Mouse (Mus musculus) bone marrow macrophage, adult 2 months (primary cell): ENCODE measurements around the gene Lnpk. TPM values are rescaled to one million over a fixed set of nuclear protein-coding genes. Genes with fewer than 3 reads are reported as not detected.

ENCODE experiments used
- H3K27ac ChIP-seq: 2 replicates; pipeline ENCODE4 v1.5.1; 2012; ENCODE audit warnings: low read depth, low read length; ENCODE audit not compliant: insufficient read depth
- H3K4me1 ChIP-seq: 2 replicates; pipeline ENCODE4 v1.6.1; 2012; ENCODE audit warnings: low read length; ENCODE audit not compliant: control insufficient read depth, insufficient read depth
- H3K4me3 ChIP-seq: 2 replicates; pipeline ENCODE4 v1.5.1; 2012; ENCODE audit warnings: mild to moderate bottlenecking, low read length, moderate library complexity; ENCODE audit not compliant: insufficient read depth
- CTCF ChIP-seq: IDR thresholded peaks from 2 replicates; pipeline ENCODE4 v1.5.1; 2012; ENCODE audit warnings: low read depth, mild to moderate bottlenecking, low read length, moderate library complexity
- POLR2A ChIP-seq: IDR thresholded peaks from 2 replicates; pipeline ENCODE4 v1.6.1; 2012; ENCODE audit warnings: mild to moderate bottlenecking, low read depth, low read length, borderline replicate concordance
- polyA plus RNA-seq: library from polyadenylated mRNA; stranded (reverse); fragments of >200 nt; gene quantifications from 2 replicates; pipeline ENCODE4 v1.2.4, GENCODE M21; 2012; ENCODE audit not compliant: missing spikeins, insufficient read depth, insufficient read length

Lnpk gene
- polyA plus RNA-seq, 1 experiment: 12.7 TPM

- TF ChIP-seq POLR2A (no peak), CTCF (no peak)
- Histone ChIP-seq H3K4me1 (no peaks in the 10 kb centered on the region), H3K27ac (no peak overlapping the region), H3K4me3 (no peak overlapping the region)
These were observed 72.8 kb downstream of the Lnpk start for GRCm38 (mm10) chr2:74506439-74506838.

- Histone ChIP-seq H3K4me1 (no peaks in the 10 kb centered on the region), H3K4me3 (no peak overlapping the region), H3K27ac (no peak overlapping the region)
- no peak for TF ChIP-seq CTCF
- TF ChIP-seq POLR2A: no peak
These were observed 78.9 kb downstream of the Lnpk start for GRCm38 (mm10) chr2:74500307-74500706.

GRCm38 (mm10) chr2:74497851-74498250 is 81.4 kb downstream of the Lnpk start:
- H3K4me3 ChIP-seq: no peak overlapping the region
- H3K27ac ChIP-seq: no peak overlapping the region
- no peaks in the 10 kb centered on the region for H3K4me1 ChIP-seq
- TF ChIP-seq CTCF (no peak), POLR2A (no peak)

- Histone ChIP-seq H3K27ac (no peak overlapping the region), H3K4me1 (no peaks in the 10 kb centered on the region), H3K4me3 (no peak overlapping the region)
- no peak for TF ChIP-seq POLR2A
- no peak for TF ChIP-seq CTCF
These were observed 87.8 kb downstream of the Lnpk start for GRCm38 (mm10) chr2:74491426-74491825.

GRCm38 (mm10) chr2:74490186-74490585 is 89.0 kb downstream of the Lnpk start:
- TF ChIP-seq POLR2A (no peak), CTCF (no peak)
- Histone ChIP-seq H3K4me3 (no peak overlapping the region), H3K4me1 (no peaks in the 10 kb centered on the region), H3K27ac (no peak overlapping the region)

- no peaks in the 10 kb centered on the region for H3K4me1 ChIP-seq
- no peak overlapping the region for H3K27ac ChIP-seq
- TF ChIP-seq POLR2A (no peak), CTCF (no peak)
- H3K4me3 ChIP-seq: no peak overlapping the region
These were observed 90.8 kb downstream of the Lnpk start for GRCm38 (mm10) chr2:74488443-74488842.

GRCm38 (mm10) chr2:74482651-74483050 is 96.6 kb downstream of the Lnpk start:
- TF ChIP-seq CTCF (no peak), POLR2A (no peak)
- no peak overlapping the region for H3K27ac ChIP-seq
- no peak overlapping the region for H3K4me3 ChIP-seq
- no peaks in the 10 kb centered on the region for H3K4me1 ChIP-seq

GRCm38 (mm10) chr2:74482086-74482485 is 97.1 kb downstream of the Lnpk start:
- H3K4me1 ChIP-seq: no peaks in the 10 kb centered on the region
- H3K27ac ChIP-seq: no peak overlapping the region
- no peak overlapping the region for H3K4me3 ChIP-seq
- TF ChIP-seq POLR2A: no peak
- no peak for TF ChIP-seq CTCF

Other genes with a start within 250 kb of the Lnpk start
- gene Evx2, start 80.1 kb upstream of the Lnpk start, polyA plus RNA-seq: not detected in 2 replicates
- gene Hoxd13, start 88.9 kb upstream of the Lnpk start, polyA plus RNA-seq: not detected in 2 replicates
- not detected in 2 replicates for gene Hoxd12, start 95.6 kb upstream of the Lnpk start, polyA plus RNA-seq
- gene Hoxd11, start 100.1 kb upstream of the Lnpk start, polyA plus RNA-seq: not detected in 2 replicates
- not detected in 2 replicates for gene Hoxd10, start 112.5 kb upstream of the Lnpk start, polyA plus RNA-seq
- gene Hoxd9, start 118.3 kb upstream of the Lnpk start, polyA plus RNA-seq: not detected in 2 replicates
- not detected in 2 replicates for gene Hoxd8, start 125.2 kb upstream of the Lnpk start, polyA plus RNA-seq
- not detected in 2 replicates for gene Hoxd3, start 132.5 kb upstream of the Lnpk start, polyA plus RNA-seq
- not detected in 2 replicates for gene Hoxd4, start 132.5 kb upstream of the Lnpk start, polyA plus RNA-seq
- not detected in 2 replicates for gene Gm28230, start 147.3 kb upstream of the Lnpk start, polyA plus RNA-seq
- gene Hoxd1, start 183.5 kb upstream of the Lnpk start, polyA plus RNA-seq: not detected in 2 replicates
- 30.2 and 33.1 TPM in 2 replicates for gene Mtx2, start 246.4 kb upstream of the Lnpk start, polyA plus RNA-seq